Mouse (Mus musculus): ENCODE measurements around the gene Zmym2. TPM values are rescaled to one million over a fixed set of nuclear protein-coding genes. Genes with fewer than 3 reads are reported as not detected.

Zmym2 gene
- polyA plus RNA-seq (2015; fragmentation: Illumina TruSeq; extraction: RNeasy Lipid Tissue Mini Kit (QIAGEN cat#74804); ENCODE audit: insufficient read depth, low read depth, low replicate concordance) = 13.3 TPM

DNA sequence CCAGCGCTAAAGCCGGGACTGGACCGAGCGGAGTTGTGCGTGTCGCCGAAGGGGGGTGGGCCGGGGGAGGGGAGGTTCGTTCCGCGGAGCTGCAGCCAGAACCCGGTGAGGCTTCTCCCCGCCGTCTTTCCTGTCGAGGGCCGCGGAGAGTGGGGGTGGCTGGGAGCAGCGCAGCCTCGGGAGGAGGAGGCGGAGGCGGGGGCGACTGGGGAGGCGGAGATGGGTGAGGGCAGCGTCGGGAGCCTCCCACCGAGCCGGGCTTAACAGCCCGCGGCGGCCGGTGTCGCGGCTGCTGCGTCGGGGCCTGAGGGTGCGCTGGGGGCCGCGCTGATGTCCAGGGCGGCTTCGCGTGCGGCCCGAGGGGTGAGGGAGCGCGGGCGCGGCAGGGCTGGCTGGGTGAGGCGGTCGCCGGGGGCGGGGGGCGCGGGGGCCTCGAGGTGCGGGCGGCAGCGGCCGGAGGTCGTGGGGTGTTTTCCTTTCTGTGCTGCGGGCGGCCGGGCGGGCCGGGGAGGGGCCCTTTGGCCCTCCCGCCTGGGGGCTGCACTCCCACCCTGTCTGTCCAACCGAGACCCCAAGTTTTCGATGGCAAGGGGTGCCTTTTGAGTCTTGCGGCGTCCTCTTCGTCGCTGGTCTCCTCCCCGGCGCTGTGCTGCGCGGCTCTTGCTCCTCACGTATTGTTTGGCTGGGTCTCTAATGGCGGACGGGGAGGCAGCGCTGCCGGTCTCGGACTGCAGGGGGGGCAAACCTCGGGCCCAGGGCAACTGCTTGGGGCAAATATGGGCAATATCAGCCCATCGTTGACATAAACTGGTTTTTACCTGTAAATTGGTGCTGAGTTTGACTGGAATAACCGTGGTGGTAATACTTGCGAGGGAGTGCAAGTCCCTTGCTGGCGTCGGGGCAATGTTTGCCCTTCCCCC is at the start of gene Zmym2:
Gene Zmym2 (plus strand): TSS at position 60 of the 920 bp plus-strand sequence.

Other genes with a start within 250 kb of the Zmym2 start
- gene Mphosph8, start 218.4 kb upstream of the Zmym2 start, polyA plus RNA-seq (2015; fragmentation: Illumina TruSeq; extraction: RNeasy Lipid Tissue Mini Kit (QIAGEN cat#74804); ENCODE audit: insufficient read depth, low read depth, low replicate concordance) = 11.1 TPM
- gene Pspc1, start 108.3 kb upstream of the Zmym2 start, polyA plus RNA-seq (2015; fragmentation: Illumina TruSeq; extraction: RNeasy Lipid Tissue Mini Kit (QIAGEN cat#74804); ENCODE audit: insufficient read depth, low read depth, low replicate concordance) = 3.7 TPM
- 9.9 TPM for gene Zmym5, start 74.9 kb upstream of the Zmym2 start, polyA plus RNA-seq (2015; fragmentation: Illumina TruSeq; extraction: RNeasy Lipid Tissue Mini Kit (QIAGEN cat#74804); ENCODE audit: insufficient read depth, low read depth, low replicate concordance)
- not detected for gene Gja3, start 171.4 kb downstream of the Zmym2 start, polyA plus RNA-seq (2015; fragmentation: Illumina TruSeq; extraction: RNeasy Lipid Tissue Mini Kit (QIAGEN cat#74804); ENCODE audit: insufficient read depth, low read depth, low replicate concordance)
- 5.6 TPM for gene Gjb2, start 218.0 kb downstream of the Zmym2 start, polyA plus RNA-seq (2015; fragmentation: Illumina TruSeq; extraction: RNeasy Lipid Tissue Mini Kit (QIAGEN cat#74804); ENCODE audit: insufficient read depth, low read depth, low replicate concordance)
- not detected for gene Gm4491, start 229.2 kb downstream of the Zmym2 start, polyA plus RNA-seq (2015; fragmentation: Illumina TruSeq; extraction: RNeasy Lipid Tissue Mini Kit (QIAGEN cat#74804); ENCODE audit: insufficient read depth, low read depth, low replicate concordance)
- not detected for gene Gjb6, start 247.0 kb downstream of the Zmym2 start, polyA plus RNA-seq (2015; fragmentation: Illumina TruSeq; extraction: RNeasy Lipid Tissue Mini Kit (QIAGEN cat#74804); ENCODE audit: insufficient read depth, low read depth, low replicate concordance)